Mouse (Mus musculus) MEL (cell line): ENCODE data around the gene Fbxw4.

Source experiments
- E2F4 ChIP-seq: IDR thresholded peaks from 2 replicates; pipeline ENCODE4 v1.6.1; 2011; ENCODE audit warnings: low read depth, low read length, improper control_type of control experiment, borderline replicate concordance
- ELF1 ChIP-seq: IDR thresholded peaks from 2 replicates; pipeline ENCODE4 v1.6.1; 2014; ENCODE audit warnings: low read depth, mild to moderate bottlenecking, inconsistent platforms, low read length, improper control_type of control experiment, moderate library complexity
- EP300 ChIP-seq, 2 experiments: IDR thresholded peaks; 2 replicates each; pipeline ENCODE4 v1.6.1; 2011; ENCODE audit warnings: improper control_type of control experiment in 2 of 2, low read length in 2 of 2, low read depth in 1 of 2, mild to moderate bottlenecking in 1 of 2
- MEF2A ChIP-seq: IDR thresholded peaks from 2 replicates; pipeline ENCODE4 v1.6.1; 2014; ENCODE audit warnings: low read depth, mild to moderate bottlenecking, inconsistent platforms, low read length, improper control_type of control experiment; ENCODE audit not compliant: poor library complexity, insufficient replicate concordance, severe bottlenecking; ENCODE audit errors: extremely low read depth
- POLR2AphosphoS2 ChIP-seq: IDR thresholded peaks from 2 replicates; pipeline ENCODE4 v1.6.1; 2011; ENCODE audit warnings: low read length, improper control_type of control experiment

GRCm38 (mm10) chr19:45652286-45652988 is 7.7 kb downstream of the Fbxw4 start:
- TF ChIP-seq MEF2A (no peak), ELF1 (0 out of 2 replicates have a peak, but pooled peaks have one; percentile 33), POLR2AphosphoS2 (no peak; the same call in 1 of the 2 replicates), EP300 (IDR thresholded peaks at IDR 0.05; ENCODE audit: low read depth in 1 of 2, low read length in 2 of 2) (peak; percentile 52 to 66; a peak in 3 of 4 replicates), E2F4 (no peak)
